Mouse (Mus musculus) CH12.LX (cell line): Measurements from ENCODE around the gene Mfsd4a.
A peak's percentile ranks its signal among the peaks of the same experiment; 100 is the strongest.

ENCODE experiments used
- CTCF ChIP-seq, 2 experiments: IDR thresholded peaks in 1 of 2; conservative IDR thresholded peaks in 1 of 2; 2 replicates each; pipeline ENCODE4 v1.5.1; 2011 to 2012; ENCODE audit warnings: low read depth in 2 of 2, low read length in 2 of 2, improper control_type of control experiment in 1 of 2, inconsistent platforms in 1 of 2, mild to moderate bottlenecking in 1 of 2, moderate library complexity in 1 of 2
- E2F4 ChIP-seq: IDR thresholded peaks from 2 replicates; pipeline ENCODE4 v1.6.1; 2011; ENCODE audit warnings: low read depth, low read length, improper control_type of control experiment; ENCODE audit not compliant: insufficient replicate concordance
- EP300 ChIP-seq: IDR thresholded peaks from 2 replicates; pipeline ENCODE4 v1.6.1; 2011; ENCODE audit warnings: low read length, improper control_type of control experiment
- ETS1 ChIP-seq: conservative IDR thresholded peaks from 2 replicates; pipeline ENCODE4 v1.6.1; 2012; ENCODE audit warnings: low read depth, mild to moderate bottlenecking, inconsistent platforms, low read length, improper control_type of control experiment, moderate library complexity
- GABPA ChIP-seq: IDR thresholded peaks from 2 replicates; pipeline ENCODE4 v1.6.1; 2012; ENCODE audit warnings: low read depth, low read length, improper control_type of control experiment, inconsistent platforms; ENCODE audit not compliant: insufficient replicate concordance
- JUND ChIP-seq: conservative IDR thresholded peaks from 2 replicates; pipeline ENCODE4 v1.6.1; 2011; ENCODE audit warnings: low read depth, low read length, improper control_type of control experiment
- KAT2A ChIP-seq: IDR thresholded peaks from 2 replicates; pipeline ENCODE4 v1.6.1; 2012; ENCODE audit warnings: low read length, improper control_type of control experiment, inconsistent platforms; ENCODE audit not compliant: insufficient replicate concordance
- MAZ ChIP-seq: IDR thresholded peaks from 2 replicates; pipeline ENCODE4 v1.6.1; 2012; ENCODE audit warnings: low read depth, mild to moderate bottlenecking, inconsistent platforms, low read length, improper control_type of control experiment, moderate library complexity
- POLR2A ChIP-seq: IDR thresholded peaks from 2 replicates; pipeline ENCODE4 v1.6.1; 2011; ENCODE audit warnings: low read depth, mild to moderate bottlenecking, improper control_type of control experiment, low read length
- POLR2AphosphoS2 ChIP-seq: IDR thresholded peaks from 2 replicates; pipeline ENCODE4 v1.6.1; 2011; ENCODE audit warnings: low read depth, low read length, improper control_type of control experiment
- SMC3 ChIP-seq: IDR thresholded peaks from 2 replicates; pipeline ENCODE4 v1.6.1; 2011; ENCODE audit warnings: low read depth, low read length, improper control_type of control experiment
- ZC3H11A ChIP-seq: IDR thresholded peaks from 2 replicates; pipeline ENCODE4 v1.6.1; 2012; ENCODE audit warnings: low read depth, mild to moderate bottlenecking, inconsistent platforms, low read length, improper control_type of control experiment
- ZNF384 ChIP-seq: IDR thresholded peaks from 2 replicates; pipeline ENCODE4 v1.6.1; 2012; ENCODE audit warnings: low read depth, low read length, improper control_type of control experiment, inconsistent platforms

GRCm38 (mm10) chr1:132011785-132012184 is 56.1 kb downstream of the Mfsd4a start:
- peak; percentile 45; the same call in 1 of the 2 replicates for TF ChIP-seq MAZ
- TF ChIP-seq CTCF (conservative IDR thresholded peaks at IDR 0.05 in 1 of 2, IDR thresholded peaks at IDR 0.05 in 1 of 2; ENCODE audit: low read depth in 2 of 2, low read length in 2 of 2): no peak
- peak; percentile 98 for TF ChIP-seq ETS1
- no peak for TF ChIP-seq SMC3
- TF ChIP-seq POLR2AphosphoS2: peak; percentile 51; the same call in 1 of the 2 replicates
- no peak for TF ChIP-seq GABPA
- peak; percentile 97 for TF ChIP-seq EP300
- TF ChIP-seq KAT2A: no peak
- TF ChIP-seq ZNF384: peak; percentile 81
- TF ChIP-seq POLR2A: no peak
- TF ChIP-seq ZC3H11A: no peak
- peak; percentile 88 for TF ChIP-seq JUND
- TF ChIP-seq E2F4: peak; percentile 74; the same call in 1 of the 2 replicates
